Mouse (Mus musculus) megakaryocyte progenitor cell, adult 5-6 weeks (primary cell): ENCODE data around the gene Kif14. TPM values are rescaled to one million over a fixed set of nuclear protein-coding genes. Genes with fewer than 3 reads are reported as not detected.

Source experiments
- ATAC-seq: replicated peaks from 2 replicates; pipeline ENCODE4 v1.8.0; 2016; ENCODE audit warnings: mild to moderate bottlenecking, moderate TSS enrichment, inconsistent platforms; ENCODE audit not compliant: poor library complexity
- total RNA-seq, 2 experiments: library from RNA; stranded (forward) in 1 of 2; stranded (reverse) in 1 of 2; fragments of 157-497, 149-512 nt in 1 of 2; fragments of 200-1000 nt in 1 of 2; gene quantifications; 2 replicates each; pipeline versions ENCODE4 v1.2.3 to v1.2.4; 2015 to 2017

Gene Kif14
- total RNA-seq (2015) (13.8 and 17.5 TPM in 2 replicates), total RNA-seq (2017) (20.9 and 22.2 TPM in 2 replicates)

DNA sequence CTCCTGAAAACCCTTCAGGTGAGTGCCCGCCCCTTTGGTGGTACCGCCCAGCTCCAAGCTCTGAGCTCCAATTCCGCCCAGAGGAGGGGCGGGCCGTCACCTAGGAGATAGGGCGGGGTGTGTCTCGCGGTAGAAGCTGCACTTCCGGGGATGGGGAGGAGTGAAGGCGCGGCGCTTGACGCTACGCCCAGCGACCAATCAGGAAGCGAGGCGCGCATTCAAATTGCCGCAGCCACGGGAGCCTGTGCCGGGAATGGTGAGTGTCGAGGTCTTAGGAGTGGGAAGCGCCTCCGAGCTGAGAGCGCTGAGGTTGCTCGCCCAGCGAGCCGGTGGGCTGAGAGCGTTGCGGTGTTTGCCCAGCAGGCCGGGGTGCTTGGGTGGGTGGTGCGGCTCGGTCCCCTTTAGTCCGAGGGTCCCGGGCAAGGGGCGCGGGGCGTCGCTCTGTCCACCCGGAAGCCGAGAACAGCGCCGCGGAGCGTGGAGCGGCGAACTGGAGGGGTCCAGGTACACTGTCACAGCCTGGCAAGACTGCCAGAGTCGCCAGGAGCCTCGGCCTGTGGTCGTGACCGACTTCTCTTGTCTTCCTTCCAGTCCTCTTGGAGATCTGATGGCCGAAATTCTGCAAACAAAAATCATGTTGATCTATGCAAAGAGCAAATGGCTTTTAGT is at the start of gene Kif14:
Kif14 (plus strand) TSS at position 201 of the 669 bp plus-strand sequence.
- peak; percentile 100 for ATAC-seq

DNA sequence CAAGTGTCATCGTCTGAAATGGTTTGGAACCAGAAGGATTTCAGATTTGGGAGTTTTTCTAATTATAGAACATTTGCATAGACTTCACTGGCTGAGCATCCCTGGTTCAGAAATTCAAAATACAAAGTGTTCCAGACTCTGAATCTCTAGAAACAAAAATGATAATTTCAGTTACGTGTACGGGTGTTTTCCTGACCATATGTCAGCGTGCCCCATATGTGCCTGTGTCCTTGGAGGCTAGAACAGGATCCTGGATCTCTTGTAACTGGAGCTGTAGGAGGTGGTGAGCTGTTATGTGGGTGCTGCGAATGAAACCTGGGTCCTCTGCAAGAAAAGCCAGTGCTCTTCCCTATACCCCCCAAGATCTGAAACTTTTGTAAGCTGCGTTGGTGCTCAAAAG is 47.8 kb upstream of the Kif14 start:
- no peak for ATAC-seq

DNA sequence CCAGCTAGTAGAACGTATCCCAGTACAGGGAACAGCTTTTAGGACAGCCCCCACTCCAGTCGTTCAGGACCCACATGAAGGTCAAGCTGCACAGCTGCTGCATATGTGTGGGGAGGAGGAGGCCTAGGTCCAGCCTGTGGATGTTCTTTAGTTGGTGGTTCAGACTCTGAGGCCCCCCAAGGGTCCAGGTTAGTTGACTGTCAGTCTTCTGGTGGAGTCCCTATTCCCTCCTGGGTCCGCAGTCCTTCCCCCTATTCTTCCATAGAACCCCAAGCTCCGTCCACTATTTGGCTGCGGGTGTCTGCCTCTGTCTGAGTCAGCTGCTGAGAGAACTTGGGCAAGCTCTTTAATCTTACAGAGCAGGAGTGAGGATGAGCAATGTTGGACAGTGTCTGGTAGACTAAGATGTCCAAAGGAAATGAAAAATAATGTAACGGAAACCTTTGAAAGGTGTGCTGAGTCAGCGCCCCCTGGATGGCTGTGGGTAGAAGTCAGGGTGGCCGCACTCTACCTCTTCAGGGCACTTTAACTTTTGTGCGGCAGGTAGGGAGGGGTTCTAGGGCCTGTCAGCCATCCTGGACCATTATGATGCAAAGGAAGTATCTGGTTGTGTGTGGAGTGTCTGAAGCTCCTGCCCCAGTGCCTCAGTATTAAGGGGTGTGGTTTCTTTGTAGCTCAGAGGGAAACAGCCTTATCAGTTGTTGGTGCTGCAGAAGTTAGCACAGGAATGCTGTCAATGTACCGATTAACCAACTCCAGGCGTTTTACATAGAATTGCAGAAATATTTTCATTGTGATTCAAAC is 38.8 kb upstream of the Kif14 start:
- peak; percentile 95 for ATAC-seq

DNA sequence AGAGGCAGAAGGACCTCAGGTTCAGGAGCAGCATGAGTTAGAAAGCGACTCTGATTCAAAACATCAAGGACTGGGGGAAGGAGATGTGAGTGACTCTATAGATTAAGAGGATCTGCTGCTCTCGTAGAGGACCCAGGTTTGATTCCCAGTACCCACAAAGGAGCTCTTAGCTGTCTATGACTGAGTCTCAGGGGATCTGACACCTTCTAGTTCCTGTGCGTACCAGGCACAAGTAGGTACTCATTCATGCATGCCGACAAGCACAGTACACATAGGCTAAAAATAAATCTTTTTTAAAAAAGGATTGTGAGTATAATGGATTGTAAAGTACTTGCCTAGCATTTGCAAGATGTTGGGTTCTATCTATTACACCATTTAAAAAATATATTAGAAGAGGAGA is 37.2 kb upstream of the Kif14 start:
- ATAC-seq, result no peak

DNA sequence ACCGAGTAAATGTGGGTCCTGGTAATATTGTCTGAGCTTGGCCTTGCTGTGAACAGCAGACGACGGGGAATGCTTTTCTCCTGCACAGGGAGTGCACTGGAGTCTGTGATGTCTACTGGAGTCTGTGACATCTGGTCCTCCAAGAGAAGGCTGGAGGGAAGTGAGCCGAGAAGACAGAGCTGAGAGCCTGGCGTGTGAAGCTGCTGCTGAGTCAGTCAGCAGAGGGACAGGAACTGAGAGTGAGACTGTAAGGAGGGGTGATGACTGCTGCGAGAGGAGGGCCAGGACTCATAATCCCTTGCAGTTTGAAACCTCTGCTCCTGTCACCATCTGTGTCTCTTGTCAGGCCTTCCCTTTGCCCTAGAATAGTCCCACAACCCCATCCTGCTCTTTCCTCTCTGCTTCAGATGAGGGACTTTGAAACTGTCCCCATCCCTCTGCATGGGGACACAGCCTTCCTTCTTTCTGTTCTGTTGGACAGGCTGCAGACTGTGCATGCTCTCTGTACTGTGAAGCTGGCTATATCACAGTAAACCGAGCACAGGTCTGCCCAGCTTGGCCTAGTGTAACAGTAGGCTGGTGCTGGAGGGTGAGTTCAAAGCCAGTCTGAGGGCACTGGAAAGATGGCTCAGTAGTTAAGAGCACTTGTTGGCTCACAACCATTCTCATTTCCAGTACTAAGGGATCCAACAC is 35.9 kb upstream of the Kif14 start:
- 0 out of 2 replicates have a peak, but pooled peaks have one; percentile 20 for ATAC-seq

DNA sequence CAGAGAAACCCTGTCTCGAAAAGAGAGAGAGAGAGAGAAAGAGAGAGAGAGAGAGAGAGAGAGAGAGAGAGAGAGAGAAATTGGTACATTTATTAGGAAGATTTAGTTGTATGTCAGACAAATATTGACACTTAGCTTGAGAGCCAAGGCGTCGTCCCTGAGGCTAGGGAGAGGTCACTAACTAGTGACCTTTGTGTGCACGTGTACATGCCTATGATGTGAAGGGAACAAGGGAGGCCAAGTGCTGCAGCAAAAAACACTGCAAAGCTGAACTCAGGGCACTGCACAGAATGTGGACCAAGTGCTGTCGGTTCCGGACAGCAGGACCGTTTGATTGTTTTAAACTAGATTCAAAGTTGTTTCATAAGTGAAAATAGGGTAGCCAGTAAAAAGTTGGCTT is 25.4 kb upstream of the Kif14 start:
- no peak for ATAC-seq

DNA sequence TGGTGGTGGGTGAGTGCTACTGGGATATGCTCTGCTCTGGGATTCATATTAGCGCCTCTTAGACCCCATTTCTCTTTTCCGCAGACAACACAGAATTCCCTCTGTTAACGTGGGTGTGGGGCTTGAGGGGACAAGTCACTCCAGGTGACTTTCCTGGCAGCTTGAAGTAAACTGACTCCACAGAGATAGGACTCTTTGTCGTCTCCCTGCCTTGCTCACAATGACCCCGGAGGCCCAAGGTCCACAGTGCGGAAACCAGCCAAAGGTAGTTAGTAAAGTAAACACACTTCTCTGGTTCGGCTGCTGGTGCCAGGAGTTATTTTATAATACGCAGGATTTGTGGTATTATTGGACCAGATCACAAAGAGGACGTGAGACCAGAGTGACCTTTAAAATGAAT is 23.3 kb upstream of the Kif14 start:
- ATAC-seq, result no peak

DNA sequence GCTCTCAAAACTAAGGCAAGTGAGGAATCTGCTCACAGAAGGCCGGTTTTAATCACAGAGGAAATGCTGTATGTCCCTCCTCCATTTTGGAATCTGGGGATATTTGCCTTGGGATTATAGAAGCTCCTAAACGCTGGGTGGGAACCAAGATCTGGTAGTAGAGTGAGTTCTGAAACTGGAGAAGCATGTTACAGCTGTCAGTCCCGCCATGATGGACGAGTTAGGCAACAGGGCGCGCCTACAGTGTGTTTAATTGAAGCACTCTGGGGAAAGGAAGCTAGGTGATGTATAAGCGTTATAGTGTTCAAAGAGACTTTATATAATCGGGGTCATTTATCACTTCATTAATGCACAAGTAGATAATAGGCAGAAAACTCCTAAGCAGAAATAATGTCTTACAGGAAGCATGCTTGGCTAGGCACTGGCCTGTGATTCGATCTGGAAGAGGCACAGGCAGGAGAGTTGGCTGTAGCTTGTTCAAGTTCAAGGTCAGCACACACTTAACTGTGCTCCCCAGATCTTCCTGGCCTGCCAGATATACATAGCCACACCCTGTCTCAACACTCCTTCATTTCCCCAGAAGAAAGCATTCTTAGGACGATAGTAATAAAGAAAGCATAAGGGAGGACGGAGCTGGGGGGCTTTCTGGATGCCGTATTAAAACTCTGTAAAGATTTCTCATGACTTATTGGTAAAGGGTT is 21.4 kb upstream of the Kif14 start:
- ATAC-seq, result peak; percentile 97

DNA sequence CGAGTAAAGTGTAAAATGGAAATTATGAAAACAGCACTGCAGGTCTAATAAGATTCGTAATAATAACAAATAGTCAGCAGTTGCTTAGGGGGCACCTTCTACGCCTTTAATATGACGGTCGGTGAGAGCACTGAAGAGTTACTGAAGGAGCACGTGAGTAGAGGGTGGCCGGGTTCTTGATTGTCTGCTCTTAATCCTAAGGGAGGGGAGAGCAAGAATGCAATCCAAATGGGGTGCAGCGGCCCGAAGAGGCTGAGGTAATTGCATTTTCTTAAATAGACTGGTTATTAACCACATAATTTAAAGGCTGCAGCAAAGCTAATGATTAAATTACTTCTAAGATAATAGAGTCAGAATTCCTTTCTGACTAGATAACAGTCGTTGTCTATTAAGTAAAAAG is 19.2 kb upstream of the Kif14 start:
- ATAC-seq, result no peak

DNA sequence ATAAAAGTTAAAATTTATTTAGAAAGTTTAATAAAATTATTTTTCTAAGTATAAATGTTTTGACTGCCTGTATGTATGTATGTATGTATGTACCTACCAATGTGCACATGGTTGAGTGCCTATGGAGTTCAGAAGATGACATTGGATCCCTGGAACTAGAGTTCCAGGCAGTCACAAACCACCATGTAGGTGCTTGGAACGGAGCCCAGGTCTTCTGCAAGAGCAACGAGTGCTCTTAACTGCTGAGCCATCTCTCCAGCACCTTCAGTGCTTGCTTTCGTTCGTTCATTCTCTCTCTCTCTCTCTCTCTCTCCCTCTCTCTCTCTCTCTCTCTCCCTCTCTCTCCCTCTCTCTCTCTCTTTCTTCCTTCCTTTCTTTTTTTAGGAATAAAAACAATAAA is 18.8 kb upstream of the Kif14 start:
- ATAC-seq, result no peak

DNA sequence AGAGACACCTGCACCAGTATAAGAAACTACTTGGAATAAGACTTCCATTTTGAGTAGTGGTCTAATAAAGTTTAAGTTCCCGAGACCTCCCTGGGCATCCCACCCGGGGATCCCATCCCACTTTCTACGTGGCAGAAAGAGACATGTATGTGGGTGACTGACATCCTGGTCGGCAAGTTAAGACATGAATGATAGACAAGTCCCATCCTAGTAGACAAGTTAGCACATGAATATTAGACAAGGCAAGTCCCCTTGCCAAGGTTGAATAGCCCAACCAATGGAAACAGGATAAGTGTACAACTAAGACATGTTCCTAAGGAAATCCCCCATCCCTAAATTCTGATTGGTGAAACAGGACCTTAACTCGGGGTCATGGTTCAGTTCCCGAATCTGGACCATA is 16.6 kb upstream of the Kif14 start:
- no peak for ATAC-seq

DNA sequence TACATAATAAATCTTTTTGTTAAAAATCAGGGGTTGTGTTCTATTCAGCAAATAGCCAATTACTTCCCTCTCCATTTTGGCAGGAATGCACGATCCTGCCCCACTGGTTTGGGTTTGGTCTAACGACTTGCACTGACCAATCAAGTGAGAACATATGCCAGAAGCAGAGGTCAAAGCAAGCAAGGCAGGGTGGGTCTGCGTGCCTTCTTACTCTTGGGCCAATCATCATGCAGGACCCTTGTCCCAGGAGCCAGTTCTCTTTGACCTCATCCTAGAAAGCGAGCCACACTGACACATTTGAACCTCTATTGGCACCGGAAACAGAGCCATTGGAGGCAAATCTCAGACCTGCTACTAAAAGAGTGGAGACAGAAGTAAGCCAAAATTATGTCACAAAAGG is 15.9 kb upstream of the Kif14 start:
- ATAC-seq, result no peak

DNA sequence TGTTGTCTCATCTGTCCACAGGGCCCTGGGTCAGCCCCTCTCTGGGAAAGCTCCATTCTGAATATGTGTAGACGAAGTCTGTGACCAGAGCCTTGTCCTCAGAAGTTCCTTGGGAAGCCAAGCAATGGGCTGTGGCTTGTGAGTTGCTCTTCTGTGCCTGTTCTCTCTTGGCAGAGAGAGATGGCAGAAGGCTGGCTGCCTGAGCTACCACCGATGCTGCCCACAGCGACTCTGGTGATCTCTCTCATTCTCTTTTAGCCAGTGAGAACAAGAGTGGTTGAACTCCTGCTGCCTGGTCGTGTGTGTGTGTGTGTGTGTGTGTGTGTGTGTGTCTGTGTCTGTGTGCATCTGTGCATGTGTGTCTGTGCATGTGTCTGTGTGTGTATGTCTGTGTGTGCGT is 13.7 kb upstream of the Kif14 start:
- ATAC-seq, result no peak

DNA sequence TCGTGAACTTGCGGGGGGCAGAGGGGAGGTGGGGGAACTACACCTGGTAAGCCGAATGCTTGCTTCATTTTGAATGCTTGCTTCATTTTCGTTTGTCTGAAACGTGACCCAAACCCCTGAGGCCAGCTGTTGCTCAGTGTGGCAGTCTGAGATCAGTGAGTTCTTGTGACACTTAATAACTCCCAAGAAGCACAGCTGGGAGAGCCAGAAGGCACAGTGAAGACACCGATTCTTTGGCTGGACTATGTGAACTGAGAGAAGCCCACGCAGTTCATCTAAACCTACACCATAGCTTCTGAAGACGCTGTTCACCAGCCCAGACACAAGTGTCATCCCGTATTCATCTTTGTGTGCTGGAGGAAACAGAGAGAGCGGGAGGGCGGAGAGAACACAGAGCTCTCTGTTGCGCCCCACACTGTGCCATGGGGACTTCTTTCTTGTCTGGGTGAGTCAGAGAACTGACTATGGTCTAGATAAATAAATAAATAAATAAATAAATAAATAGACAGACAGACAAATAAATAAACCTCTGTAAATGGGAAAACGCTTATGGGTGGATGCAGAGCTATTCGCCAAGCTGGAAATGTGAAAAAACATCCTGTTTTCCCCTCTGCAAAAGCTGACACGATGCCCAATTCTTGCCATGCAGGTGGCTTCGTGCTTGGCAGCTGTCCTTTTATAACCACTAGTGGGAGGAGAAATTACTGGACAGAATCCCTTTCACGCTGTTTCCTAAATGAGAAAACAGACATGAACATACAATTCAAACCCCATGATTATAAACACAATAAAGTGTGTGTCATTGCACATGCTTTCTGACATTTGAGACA is 10.2 kb upstream of the Kif14 start:
- no peak for ATAC-seq

DNA sequence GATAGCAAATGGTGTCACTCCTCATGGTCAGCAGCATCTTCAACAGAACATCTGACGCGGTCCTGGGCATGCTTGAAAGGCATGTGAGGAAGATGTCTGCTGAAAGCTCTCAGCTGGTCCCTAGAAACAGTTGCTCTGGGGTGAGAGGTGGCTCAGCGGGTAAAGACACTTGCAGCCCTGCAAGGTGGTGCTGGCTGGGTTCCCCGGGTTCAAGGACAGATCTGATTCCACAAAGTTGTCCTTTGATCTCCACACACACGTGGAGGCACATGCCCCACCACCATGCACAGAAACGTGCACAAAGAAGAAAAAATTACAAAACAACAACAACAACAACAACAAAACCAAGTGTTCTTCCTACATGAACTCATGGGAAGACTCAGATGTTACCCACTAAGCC is 9.4 kb upstream of the Kif14 start:
- ATAC-seq, result no peak

DNA sequence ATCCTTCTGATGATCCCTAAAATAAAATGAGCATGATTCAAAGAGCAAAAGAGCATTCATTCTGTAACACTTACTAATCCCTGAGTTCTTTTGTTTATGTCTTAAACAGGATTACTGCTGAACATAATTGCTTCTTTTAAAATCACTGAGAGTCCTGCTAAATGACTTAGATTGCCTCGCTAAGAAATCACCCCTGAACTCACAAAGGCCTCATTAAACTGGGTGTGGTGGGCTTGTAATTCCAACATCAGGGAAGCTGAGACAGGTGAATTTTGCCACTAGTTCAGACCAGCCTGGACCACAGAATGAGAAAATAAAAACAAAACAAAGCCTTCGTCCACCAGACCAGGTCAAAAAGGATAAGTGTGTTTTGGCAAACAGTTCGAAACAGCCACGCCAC is 8.7 kb upstream of the Kif14 start:
- no peak for ATAC-seq

DNA sequence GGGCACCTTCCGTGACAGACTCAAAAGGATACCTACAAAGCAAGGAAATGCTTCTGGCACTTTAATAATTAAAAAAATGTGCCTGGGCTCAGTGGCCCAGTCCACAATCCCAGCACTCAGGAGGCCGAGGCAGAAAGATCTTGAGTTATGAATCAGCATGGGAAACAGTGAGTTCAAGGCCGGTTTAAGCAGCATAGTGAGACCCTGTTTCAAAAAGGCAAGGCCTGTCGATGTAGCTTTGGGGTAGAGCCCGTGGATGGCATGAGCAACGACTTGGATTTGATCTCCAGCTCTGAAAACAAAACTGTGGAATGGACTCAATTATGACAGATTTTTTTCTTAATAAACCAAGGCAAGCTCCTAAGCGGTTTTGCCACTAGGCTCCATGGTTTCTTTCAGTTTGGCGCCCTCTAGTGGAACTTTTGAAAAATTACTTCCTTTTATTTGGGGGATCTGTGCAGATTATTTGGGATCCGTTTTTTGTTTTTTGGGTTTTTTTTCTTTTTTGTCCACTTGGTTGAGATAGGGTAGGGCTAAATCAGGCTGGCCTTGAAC is 7.4 kb upstream of the Kif14 start:
- peak; percentile 85 for ATAC-seq

DNA sequence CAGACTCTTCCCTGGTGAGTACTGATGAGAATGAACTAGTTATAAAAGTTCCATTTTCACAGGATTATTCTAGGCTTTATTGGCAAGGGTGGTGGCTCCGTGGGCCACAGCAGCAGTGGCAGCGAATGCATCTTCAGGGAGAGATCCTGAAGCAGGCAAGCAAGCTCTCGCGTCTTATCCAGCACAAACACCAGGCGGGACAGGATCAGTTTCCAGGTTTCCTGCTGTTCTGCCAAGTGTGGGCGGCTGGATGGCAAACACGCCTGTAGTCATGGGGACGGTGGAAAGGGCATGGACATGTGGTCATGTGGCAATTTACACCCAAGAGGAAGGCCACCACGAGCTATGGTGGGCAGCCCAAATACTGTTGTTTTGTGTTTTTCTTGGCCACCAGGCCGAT is 3.7 kb upstream of the Kif14 start:
- no peak for ATAC-seq

DNA sequence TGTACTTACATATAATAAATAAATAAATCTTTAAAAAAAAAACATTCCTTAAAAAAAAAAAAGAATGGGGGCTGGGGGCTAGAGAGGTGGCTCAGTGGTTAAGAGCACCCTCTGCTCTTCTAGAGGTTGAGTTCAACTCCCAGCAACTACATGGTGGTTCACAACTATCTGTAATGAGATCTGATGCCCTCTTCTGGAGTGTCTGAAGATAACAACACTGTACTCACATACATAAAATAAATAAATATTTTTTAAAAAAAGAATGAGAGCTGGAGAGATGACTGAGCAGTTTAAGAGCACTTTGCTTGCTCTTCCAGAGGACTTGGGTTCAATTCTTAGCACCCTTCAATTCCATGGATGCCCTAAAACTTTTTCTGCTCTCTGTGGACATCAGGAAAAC is 975 bp upstream of the Kif14 start:
- ATAC-seq, result no peak

DNA sequence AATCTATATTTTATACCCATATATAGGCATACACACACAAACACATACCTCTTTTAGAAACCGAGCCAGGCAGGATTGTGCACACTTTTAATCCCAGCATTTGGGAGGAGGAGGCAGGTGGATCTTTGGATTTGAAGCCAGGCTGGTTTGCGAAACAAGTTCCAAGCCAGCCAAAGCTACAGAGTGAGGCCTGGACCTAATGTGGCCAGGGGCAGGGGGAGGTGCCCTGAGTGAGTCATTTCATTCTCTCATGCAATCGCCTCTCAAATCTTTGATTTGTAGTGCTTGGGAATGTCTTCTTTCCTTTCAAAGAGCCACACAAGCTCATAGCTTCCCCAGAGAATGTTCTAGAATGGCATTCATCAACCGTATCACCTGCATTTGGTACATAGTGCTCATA is 3.3 kb downstream of the Kif14 start:
- no peak for ATAC-seq
